Mouse (Mus musculus): ENCODE results near the gene Ugt1a7c.

DNA sequence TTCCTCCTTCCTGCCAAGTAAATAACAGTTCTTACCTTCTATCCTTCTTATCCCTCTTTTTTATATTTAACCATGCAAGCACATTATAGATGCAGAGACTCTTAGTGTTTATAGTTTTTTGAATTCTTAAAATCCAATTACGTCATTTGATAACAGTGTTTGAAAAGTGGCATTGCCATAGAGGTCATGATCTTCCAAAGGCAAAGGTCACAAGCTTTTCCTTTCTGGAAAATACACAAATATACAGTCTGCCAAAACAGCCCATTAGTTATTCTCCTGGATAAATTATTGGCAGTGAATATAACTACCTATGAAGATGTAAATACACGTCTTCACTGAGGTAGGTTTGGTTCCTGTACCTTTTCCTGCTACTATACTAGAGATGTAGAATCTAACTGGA, 20.4 kb upstream of the Ugt1a7c start:
- TF ChIP-seq CTCF (conservative IDR thresholded peaks at IDR 0.05 in 1 of 2, IDR thresholded peaks at IDR 0.05 in 1 of 2; ENCODE audit: low read depth in 2 of 2, low read length in 2 of 2) (no peak), POLR2A (IDR thresholded peaks at IDR 0.05; ENCODE audit: low read depth, low read length) (no peak), USF1 (IDR thresholded peaks at IDR 0.05; ENCODE audit: low read depth, low read length) (no peak), EP300 (IDR thresholded peaks at IDR 0.05; ENCODE audit: low read length) (no peak), TBP (conservative IDR thresholded peaks at IDR 0.05; ENCODE audit: low read depth, low read length) (no peak), KAT2A (IDR thresholded peaks at IDR 0.05; ENCODE audit: insufficient replicate concordance, low read length) (no peak), CHD2 (IDR thresholded peaks at IDR 0.05; ENCODE audit: low read length) (no peak), MAFK (IDR thresholded peaks at IDR 0.05; ENCODE audit: insufficient replicate concordance, low read length) (no peak), RCOR1 (conservative IDR thresholded peaks at IDR 0.05; ENCODE audit: low read depth, low read length) (no peak), POLR2AphosphoS2 (IDR thresholded peaks at IDR 0.05; ENCODE audit: low read depth, low read length) (no peak)

Measured in CH12.LX (cell line).